Mouse (Mus musculus) lung, embryonic 14.5 days (tissue): ENCODE measurements around the gene Gprc6a. TPM values are rescaled to one million over a fixed set of nuclear protein-coding genes. Genes with fewer than 3 reads are reported as not detected.

Source experiments
- ATAC-seq: fragments of 200-750 bp; cut with Nextera tagmentation; 2 replicates; pipeline ENCODE4 v1.8.0; 2017; ENCODE audit warnings: mild to moderate bottlenecking, moderate TSS enrichment, moderate library complexity; ENCODE audit not compliant: insufficient read depth
- DNase-seq: peaks from one replicate; pipeline ENCODE4 v3.0.0-alpha.2; 2015
- H3K27ac ChIP-seq: fragments of 300-500 bp; sonication (generic); 2 replicates; pipeline ENCODE4 v1.5.1; 2014; ENCODE audit warnings: low read depth, mild to moderate bottlenecking, moderate library complexity
- H3K27me3 ChIP-seq: fragments of 300-500 bp; sonication (generic); 2 replicates; pipeline ENCODE4 v1.6.1; 2014; ENCODE audit warnings: low read length, control low read depth; ENCODE audit not compliant: insufficient read depth
- H3K36me3 ChIP-seq: fragments of 300-500 bp; sonication (generic); 2 replicates; pipeline ENCODE4 v1.6.1; 2014; ENCODE audit warnings: control low read depth; ENCODE audit not compliant: insufficient read depth
- H3K4me1 ChIP-seq: fragments of 300-500 bp; sonication (generic); 2 replicates; pipeline ENCODE4 v1.6.1; 2014; ENCODE audit warnings: antibody characterized with exemption, control low read depth; ENCODE audit not compliant: insufficient read depth
- H3K4me2 ChIP-seq: fragments of 300-500 bp; sonication (generic); 2 replicates; pipeline ENCODE4 v1.6.1; 2014; ENCODE audit warnings: mild to moderate bottlenecking
- H3K4me3 ChIP-seq: fragments of 300-500 bp; sonication (generic); 2 replicates; pipeline ENCODE4 v1.5.1; 2014; ENCODE audit warnings: low read depth, low read length
- H3K9ac ChIP-seq: fragments of 300-500 bp; sonication (generic); 2 replicates; pipeline ENCODE4 v1.6.1; 2014
- H3K9me3 ChIP-seq: fragments of 300-500 bp; sonication (generic); 2 replicates; pipeline ENCODE4 v1.6.1; 2016; ENCODE audit warnings: low read depth, low read length, control low read depth
- CTCF ChIP-seq: IDR thresholded peaks from 2 replicates; pipeline ENCODE4 v1.5.1; 2016; ENCODE audit warnings: antibody characterized with exemption, low read depth
- WGBS: fragments of 180-500 bp; shearing (Covaris S2); extraction: QIAGEN DNeasy Blood & Tissue Kit; methylation state at CpG from one replicate; pipeline ENCODE4 v1.1.7; 2014; 5-methylcytosine and 5-hydroxymethylcytosine counted together
- polyA plus RNA-seq: library from polyadenylated mRNA; unstranded; fragments of >200 nt; fragmentation: Nextera tagmentation; extraction: Ambion mirVana; gene quantifications from 2 replicates; pipeline ENCODE4 v1.2.1, GENCODE M21; 2014

The Gprc6a gene
- polyA plus RNA-seq, 1 experiment from 2014 or later = 1.9 TPM

DNA sequence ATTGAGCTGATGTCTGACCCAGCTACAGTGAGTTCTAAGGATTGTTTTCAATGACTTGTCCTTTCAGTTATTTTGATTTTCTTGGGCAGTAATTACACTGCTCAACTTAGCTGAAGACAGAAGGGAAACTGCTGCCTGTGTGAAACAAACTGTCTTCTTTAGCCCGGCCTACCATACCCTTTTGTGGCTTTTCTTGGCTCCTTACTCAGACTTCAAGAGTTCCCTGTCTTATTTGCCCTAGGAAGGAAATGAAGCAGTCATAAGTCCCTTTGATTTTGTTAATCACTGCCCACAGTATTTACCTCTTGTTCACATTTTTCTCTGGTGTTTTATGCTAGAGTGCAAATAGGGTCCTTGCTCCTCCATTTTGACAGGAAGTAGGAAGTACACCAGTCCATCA lies 46.9 kb downstream of the Gprc6a start:
- Histone ChIP-seq H3K4me2 (no peak overlapping the region), H3K9me3 (no peaks in the 10 kb centered on the region), H3K4me3 (no peak overlapping the region), H3K36me3 (no peaks in the 10 kb centered on the region), H3K4me1 (no peaks in the 10 kb centered on the region), H3K9ac (no peak overlapping the region), H3K27ac (no peak overlapping the region), H3K27me3 (no peaks in the 10 kb centered on the region)
- WGBS = 44% methylated on average over 1 of the region's 1 CpGs
- ATAC-seq (no peak), DNase-seq (no peak)
- no peak for TF ChIP-seq CTCF

DNA sequence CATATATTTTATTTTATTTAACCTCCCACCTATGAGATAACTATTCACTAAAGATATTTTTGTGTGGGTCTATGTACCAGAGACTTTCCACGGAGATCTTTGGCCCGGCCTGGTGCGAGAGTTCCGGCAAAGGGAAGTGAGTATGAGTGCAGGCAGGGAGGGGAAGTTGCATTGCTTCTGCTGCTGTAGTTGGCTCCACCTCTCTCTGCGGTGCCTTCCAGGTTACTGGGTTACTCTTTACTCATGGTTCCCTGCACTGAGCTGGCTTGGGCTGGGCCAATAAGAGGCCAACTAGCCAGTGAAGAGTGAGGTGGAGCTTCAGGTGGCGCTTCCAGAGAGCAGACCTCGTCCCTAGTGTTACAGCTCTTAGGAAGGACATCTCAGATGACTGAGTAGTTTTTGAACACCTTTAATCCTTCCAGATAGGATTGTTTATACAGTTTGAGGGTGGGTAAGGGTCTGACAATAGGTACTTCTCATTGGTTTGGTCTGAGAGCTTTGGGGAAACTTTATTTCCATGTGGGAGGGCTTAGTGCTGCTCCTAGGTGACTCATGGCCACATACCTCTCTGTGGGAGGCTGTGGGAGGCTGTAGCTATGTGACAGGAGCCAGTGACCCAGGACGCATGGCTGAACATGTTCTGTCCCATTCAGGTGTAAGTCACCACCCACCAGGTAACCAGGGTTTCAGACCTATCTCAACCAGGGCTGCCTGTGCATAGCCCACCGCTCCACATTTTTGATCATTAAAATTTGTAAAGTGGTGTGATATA lies 59.9 kb downstream of the Gprc6a start:
- H3K4me2 ChIP-seq = no peak overlapping the region
- 53% methylated on average over 9 of the region's 9 CpGs for WGBS
- H3K4me3 ChIP-seq = no peak overlapping the region
- no peak overlapping the region for H3K9ac ChIP-seq
- DNase-seq = no peak
- no peaks in the 10 kb centered on the region for H3K36me3 ChIP-seq
- TF ChIP-seq CTCF = no peak
- H3K27ac ChIP-seq = no peak overlapping the region
- H3K27me3 ChIP-seq = no peaks in the 10 kb centered on the region
- H3K9me3 ChIP-seq = no peaks in the 10 kb centered on the region
- no peaks in the 10 kb centered on the region for H3K4me1 ChIP-seq
- ATAC-seq = no peak

Other genes starting within 250 kb of the Gprc6a start
- 0.99 and 2.4 TPM in 2 replicates for gene Gm49339, start 150.8 kb downstream of the Gprc6a start, polyA plus RNA-seq
- 0.71 and 0.84 TPM in 2 replicates for gene Lilr4b, start 150.8 kb downstream of the Gprc6a start, polyA plus RNA-seq
- 5.1 and 5.7 TPM in 2 replicates for gene Lilrb4a, start 140.5 kb downstream of the Gprc6a start, polyA plus RNA-seq
- 56.2 and 61.7 TPM in 2 replicates for gene Fam162b, start 40.9 kb downstream of the Gprc6a start, polyA plus RNA-seq
- 0.13 TPM in 1 of 2 replicates, not detected in the other for gene Rfx6, start 46.3 kb upstream of the Gprc6a start, polyA plus RNA-seq